Mouse (Mus musculus) forebrain, embryonic 13.5 days (tissue): Measurements from ENCODE around the gene Fam3c. TPM values are rescaled to one million over a fixed set of nuclear protein-coding genes. Genes with fewer than 3 reads are reported as not detected.
"Not testable (repeated sequence)": the region's sequence is repeated elsewhere in the genome, so short reads cannot be mapped to it uniquely, and the experiment has no call there.

Experiments used
- ATAC-seq: fragments of 200-750 bp; cut with Nextera tagmentation; 2 replicates; pipeline ENCODE4 v1.8.0; 2017
- H3K27ac ChIP-seq: fragments of 300-500 bp; sonication (generic); 2 replicates; pipeline ENCODE4 v1.5.1; 2015; ENCODE audit warnings: inconsistent platforms, mild to moderate bottlenecking, moderate library complexity
- H3K27me3 ChIP-seq: fragments of 300-500 bp; sonication (generic); 2 replicates; pipeline ENCODE4 v1.6.1; 2015; ENCODE audit warnings: mild to moderate bottlenecking, inconsistent platforms
- H3K36me3 ChIP-seq: fragments of 300-500 bp; sonication (generic); 2 replicates; pipeline ENCODE4 v1.6.1; 2015; ENCODE audit warnings: mild to moderate bottlenecking, inconsistent platforms; ENCODE audit not compliant: poor library complexity, severe bottlenecking
- H3K4me1 ChIP-seq: fragments of 300-500 bp; sonication (generic); 2 replicates; pipeline ENCODE4 v1.6.1; 2015; ENCODE audit warnings: inconsistent platforms
- H3K4me2 ChIP-seq: fragments of 300-500 bp; sonication (generic); 2 replicates; pipeline ENCODE4 v1.6.1; 2015; ENCODE audit warnings: inconsistent platforms, mild to moderate bottlenecking, moderate library complexity
- H3K4me3 ChIP-seq: fragments of 300-500 bp; sonication (generic); 2 replicates; pipeline ENCODE4 v1.5.1; 2015; ENCODE audit warnings: mild to moderate bottlenecking, inconsistent platforms
- H3K9ac ChIP-seq: fragments of 300-500 bp; sonication (generic); 2 replicates; pipeline ENCODE4 v1.6.1; 2015; ENCODE audit warnings: mild to moderate bottlenecking, inconsistent platforms
- H3K9me3 ChIP-seq: fragments of 300-500 bp; sonication (generic); replicated peaks from 2 replicates; pipeline ENCODE4 v1.6.1; 2016; ENCODE audit warnings: inconsistent platforms
- whole genome bisulfite sequencing: fragments of 180-500 bp; shearing (Covaris S2); methylation state at CpG from one replicate; pipeline ENCODE4 v1.1.7; 2015; 5-methylcytosine and 5-hydroxymethylcytosine counted together
- polyA plus RNA-seq: library from polyadenylated mRNA; unstranded; fragments of >200 nt; fragmentation: Nextera tagmentation; extraction: Ambion mirVana; gene quantifications from 2 replicates; pipeline ENCODE4 v1.2.1, GENCODE M21; 2015

The Fam3c gene
- polyA plus RNA-seq, 1 experiment from 2014 or later = 32.9 TPM

DNA sequence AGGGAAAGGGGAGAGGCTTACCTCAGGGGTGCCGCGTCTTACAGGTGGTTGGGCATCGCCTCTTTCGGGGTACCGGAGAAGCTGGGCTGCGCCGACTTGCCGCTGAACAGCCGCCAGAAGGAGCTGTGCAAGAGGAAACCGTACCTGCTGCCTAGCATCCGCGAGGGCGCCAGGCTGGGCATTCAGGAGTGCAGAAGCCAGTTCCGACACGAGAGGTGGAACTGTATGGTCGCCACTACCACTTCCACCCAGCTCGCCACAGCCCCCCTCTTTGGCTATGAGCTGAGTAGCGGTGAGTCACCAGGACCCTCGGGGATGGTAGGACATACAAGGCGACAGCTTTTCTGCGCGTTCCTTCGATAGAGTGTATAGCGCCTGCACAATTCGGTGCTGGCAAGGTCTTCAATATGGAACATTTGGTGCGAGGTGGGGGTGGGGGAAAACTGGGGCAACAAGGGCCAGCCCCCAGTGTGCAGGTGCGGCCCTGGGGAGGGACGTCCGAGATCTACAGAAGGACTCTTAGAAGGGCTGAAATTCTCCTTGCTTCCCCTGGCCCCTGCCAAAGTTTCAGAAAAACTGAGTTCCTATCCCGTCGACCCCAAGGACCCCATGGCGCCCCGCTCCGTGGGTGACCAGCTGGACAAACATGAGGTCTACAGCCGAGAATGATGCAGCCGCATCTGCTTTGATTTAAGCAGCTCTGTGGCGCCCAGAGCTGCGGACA lies 67.1 kb downstream of the Fam3c start:
- H3K9ac ChIP-seq = no peak overlapping the region; the same call in 1 of the 2 replicates
- peak overlapping the region; percentile 46 for H3K4me3 ChIP-seq
- no peak overlapping the region for H3K27ac ChIP-seq
- no peaks in the 10 kb centered on the region for H3K36me3 ChIP-seq
- peaks cover 57% of the 10 kb centered on the region for H3K27me3 ChIP-seq
- no peaks in the 10 kb centered on the region for H3K9me3 ChIP-seq
- peaks cover 21% of the 10 kb centered on the region for H3K4me1 ChIP-seq
- peak overlapping the region; percentile 92 for H3K4me2 ChIP-seq
- ATAC-seq = peak; percentile 80
- under 1% methylated on average over 38 of the region's 38 CpGs for WGBS

DNA sequence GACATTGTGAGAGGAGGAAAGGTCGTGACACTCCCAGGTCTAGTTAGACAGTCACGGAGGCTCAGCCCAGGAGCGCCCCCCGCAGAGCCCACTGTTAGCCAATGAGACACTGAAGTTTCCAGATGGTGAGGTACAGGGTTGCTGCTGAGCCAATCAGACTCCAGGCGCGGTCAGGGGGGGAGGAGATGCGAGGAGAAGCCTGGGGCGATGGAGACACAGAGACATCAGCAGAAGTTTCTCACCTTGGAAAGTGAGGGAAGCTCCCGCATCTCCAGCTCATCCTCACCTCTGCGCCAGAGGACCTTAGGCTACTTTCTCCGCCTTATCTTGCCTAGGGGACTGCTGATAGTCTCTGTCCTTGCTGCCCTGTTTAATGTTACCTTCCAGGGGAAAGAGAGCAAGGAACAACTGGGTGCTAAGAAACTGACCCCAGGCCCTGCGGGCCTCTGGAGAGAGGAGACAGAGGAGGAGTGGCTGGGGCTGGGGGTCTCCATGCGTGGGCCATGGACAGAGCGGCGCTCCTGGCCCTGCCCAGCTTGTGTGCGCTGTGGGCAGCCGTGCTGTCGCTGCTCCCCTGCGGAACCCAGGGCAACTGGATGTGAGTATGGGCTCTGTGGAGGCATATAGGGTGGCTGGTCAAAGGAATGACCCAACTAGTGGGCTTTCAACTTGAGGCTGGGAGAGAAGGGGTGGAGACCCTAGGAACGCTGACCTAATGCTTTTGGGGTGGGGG lies 67.9 kb downstream of the Fam3c start, which contains the start of gene Wnt16:
Gene Wnt16 (plus strand): TSS at position 224 of the 733 bp plus-strand sequence.
- Histone ChIP-seq H3K4me1 (peaks cover 21% of the 10 kb centered on the region), H3K27me3 (peaks cover 52% of the 10 kb centered on the region), H3K9me3 (no peaks in the 10 kb centered on the region), H3K27ac (no peak within 1 kb of the TSS), H3K36me3 (no peaks in the 10 kb centered on the region), H3K4me3 (peak within 1 kb of the TSS; percentile 46), H3K9ac (no peak within 1 kb of the TSS; the same call in 1 of the 2 replicates), H3K4me2 (peak within 1 kb of the TSS; percentile 92)
- 1% methylated on average over 20 of the region's 20 CpGs for WGBS
- ATAC-seq = peak; percentile 67

DNA sequence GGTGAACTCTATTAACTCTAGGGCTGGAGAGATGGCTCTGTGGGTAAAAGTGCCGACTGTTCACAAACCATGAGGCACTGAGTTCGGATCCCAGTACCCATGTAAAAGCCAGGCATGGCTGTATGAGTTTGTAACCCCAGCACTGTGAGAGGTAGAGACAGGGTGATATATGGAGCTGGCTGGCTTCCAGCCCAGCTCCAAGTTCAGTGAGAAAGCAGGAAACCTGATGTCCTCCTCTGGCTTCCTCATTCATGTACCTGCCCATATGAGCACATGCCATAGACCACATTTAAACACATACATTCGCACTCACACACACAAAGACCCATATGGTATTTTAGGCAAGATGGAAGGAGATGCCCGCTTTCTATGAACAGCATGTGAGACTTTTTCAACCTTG lies 73.6 kb downstream of the Fam3c start:
- H3K9me3 ChIP-seq = no peaks in the 10 kb centered on the region
- no peak overlapping the region for H3K9ac ChIP-seq
- no peaks in the 10 kb centered on the region for H3K36me3 ChIP-seq
- no peak overlapping the region for H3K4me2 ChIP-seq
- H3K4me3 ChIP-seq = no peak overlapping the region
- H3K27me3 ChIP-seq = peaks cover 10% of the 10 kb centered on the region; the same call in 1 of the 2 replicates
- H3K4me1 ChIP-seq = 0 out of 2 replicates have a peak, but pooled peaks cover 4% of the 10 kb centered on the region
- 88% methylated on average over 4 of the region's 4 CpGs for WGBS
- H3K27ac ChIP-seq = no peak overlapping the region
- ATAC-seq = no peak

DNA sequence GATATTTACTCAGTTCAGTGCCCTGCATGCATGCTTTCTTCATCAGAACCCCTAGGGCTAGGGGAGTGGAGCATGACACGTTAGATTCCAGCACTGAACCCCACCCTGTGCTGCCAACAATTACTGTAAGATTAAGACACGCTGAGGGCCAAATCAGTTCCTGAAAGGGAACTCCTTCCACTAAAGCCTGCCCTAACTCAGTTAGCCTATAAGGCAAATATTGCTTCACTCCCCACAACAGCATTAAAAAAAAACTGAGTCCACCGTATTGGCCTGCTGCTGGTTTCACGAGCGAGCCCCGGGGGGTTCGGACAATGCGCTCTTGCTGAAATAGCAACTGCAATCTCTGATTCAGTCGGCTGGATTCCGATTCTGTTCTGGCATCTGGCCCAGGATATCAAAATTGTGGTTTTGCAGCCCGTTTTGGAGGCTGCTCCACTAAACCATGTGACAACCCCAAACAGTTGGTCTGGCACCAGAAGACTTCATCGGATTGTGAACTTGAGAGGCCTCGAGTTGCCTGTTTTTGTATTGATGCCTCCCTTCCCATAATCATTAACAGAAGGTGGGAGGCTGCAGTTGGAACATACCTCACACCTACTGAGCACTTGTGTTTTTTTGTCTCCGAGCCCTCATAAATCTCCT lies 75.7 kb downstream of the Fam3c start:
- no peak overlapping the region for H3K27ac ChIP-seq
- H3K4me3 ChIP-seq = no peak overlapping the region
- H3K9ac ChIP-seq = no peak overlapping the region
- 0 out of 2 replicates have a peak, but pooled peaks cover 4% of the 10 kb centered on the region for H3K4me1 ChIP-seq
- H3K4me2 ChIP-seq = no peak overlapping the region
- no peaks in the 10 kb centered on the region for H3K27me3 ChIP-seq
- 0 out of 2 replicates have a peak, but pooled peaks have one; percentile 27 for ATAC-seq
- H3K36me3 ChIP-seq = no peaks in the 10 kb centered on the region
- WGBS = 63% methylated on average over 14 of the region's 14 CpGs
- H3K9me3 ChIP-seq = no peaks in the 10 kb centered on the region

DNA sequence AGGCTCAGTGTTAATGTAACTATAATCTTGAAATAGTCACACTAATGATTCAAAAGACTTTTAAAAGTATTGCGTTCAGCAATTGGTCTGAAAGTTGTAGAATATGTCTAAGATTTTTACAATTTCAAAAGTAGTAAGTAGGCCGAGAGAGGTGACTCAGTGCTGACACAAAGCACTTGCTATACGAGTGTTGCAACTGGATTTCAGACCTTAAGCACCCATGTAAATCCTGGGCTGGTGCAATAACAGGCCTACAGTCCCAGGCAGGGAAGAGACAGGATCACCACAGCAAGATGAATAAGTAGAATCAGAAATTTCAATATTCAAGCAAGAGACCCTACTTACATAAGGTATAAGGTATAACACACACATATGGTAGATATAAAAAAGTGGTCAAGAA lies 78.1 kb downstream of the Fam3c start:
- 94% methylated on average over 3 of the region's 3 CpGs for WGBS
- Histone ChIP-seq H3K9me3 (no peaks in the 10 kb centered on the region), H3K4me3 (no peak overlapping the region), H3K4me2 (no peak overlapping the region), H3K27me3 (no peaks in the 10 kb centered on the region), H3K27ac (no peak overlapping the region), H3K4me1 (0 out of 2 replicates have a peak, but pooled peaks cover 4% of the 10 kb centered on the region), H3K36me3 (no peaks in the 10 kb centered on the region), H3K9ac (no peak overlapping the region)
- ATAC-seq = no peak

DNA sequence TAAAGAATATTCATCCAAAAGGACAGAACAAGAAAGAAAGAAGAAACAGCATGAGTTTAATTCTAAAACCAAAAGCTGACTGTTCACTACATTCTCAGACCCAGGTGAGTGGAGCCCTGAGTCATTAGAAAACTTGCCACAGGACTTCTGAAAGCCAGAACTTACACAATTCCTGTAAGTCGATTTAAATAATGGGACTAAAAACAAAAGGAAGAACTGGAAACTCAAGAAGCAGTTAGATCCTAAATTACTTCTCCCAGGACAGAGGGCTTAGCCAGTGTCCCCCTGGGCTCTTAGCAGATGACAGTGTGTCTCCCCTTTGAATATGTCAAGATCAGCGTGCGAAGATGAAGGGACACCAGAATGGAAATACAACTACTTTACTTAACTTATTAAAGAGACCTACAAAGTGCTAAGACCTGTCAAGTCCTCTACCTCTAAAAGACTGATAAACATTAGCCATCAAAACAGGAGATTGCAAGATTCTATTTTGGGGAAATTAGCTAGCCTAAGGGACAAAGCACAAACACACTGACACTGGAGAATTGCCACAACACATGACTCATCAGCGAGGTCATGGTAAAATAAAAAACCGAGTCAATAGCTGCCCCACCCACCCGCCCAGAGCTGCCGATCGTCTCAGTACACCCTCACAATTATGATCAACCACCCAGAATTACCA lies 86.1 kb downstream of the Fam3c start:
- no peak overlapping the region for H3K4me2 ChIP-seq
- H3K27me3 ChIP-seq = no peaks in the 10 kb centered on the region
- no peak overlapping the region for H3K27ac ChIP-seq
- no peak overlapping the region for H3K9ac ChIP-seq
- WGBS = 67% methylated on average over 8 of the region's 8 CpGs
- no peak overlapping the region for H3K4me3 ChIP-seq
- no peaks in the 10 kb centered on the region for H3K9me3 ChIP-seq
- H3K4me1 ChIP-seq = no peaks in the 10 kb centered on the region
- H3K36me3 ChIP-seq = no peaks in the 10 kb centered on the region
- no peak for ATAC-seq

DNA sequence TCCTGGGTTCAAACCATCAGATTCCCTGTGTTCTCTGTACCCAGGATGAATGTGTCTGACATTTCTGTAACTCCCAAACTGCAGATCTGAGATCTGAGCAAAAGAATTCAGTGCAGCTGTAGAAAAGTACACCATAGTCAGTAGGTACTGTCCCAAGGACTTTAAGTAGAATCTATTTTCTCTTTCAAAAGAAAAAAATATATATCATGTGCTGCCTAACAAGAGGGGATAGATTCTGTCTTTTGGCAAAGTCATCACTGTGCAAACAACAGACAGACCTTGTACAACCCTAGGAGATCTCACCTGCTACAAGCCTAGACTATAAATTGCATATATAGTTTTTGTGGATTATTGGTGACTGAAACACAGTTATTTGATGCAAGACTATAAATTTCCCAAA lies 87.4 kb downstream of the Fam3c start:
- Histone ChIP-seq H3K27me3 (no peaks in the 10 kb centered on the region), H3K4me2 (no peak overlapping the region), H3K4me3 (no peak overlapping the region), H3K9ac (no peak overlapping the region), H3K4me1 (no peaks in the 10 kb centered on the region), H3K9me3 (no peaks in the 10 kb centered on the region), H3K27ac (no peak overlapping the region), H3K36me3 (no peaks in the 10 kb centered on the region)
- no peak for ATAC-seq

DNA sequence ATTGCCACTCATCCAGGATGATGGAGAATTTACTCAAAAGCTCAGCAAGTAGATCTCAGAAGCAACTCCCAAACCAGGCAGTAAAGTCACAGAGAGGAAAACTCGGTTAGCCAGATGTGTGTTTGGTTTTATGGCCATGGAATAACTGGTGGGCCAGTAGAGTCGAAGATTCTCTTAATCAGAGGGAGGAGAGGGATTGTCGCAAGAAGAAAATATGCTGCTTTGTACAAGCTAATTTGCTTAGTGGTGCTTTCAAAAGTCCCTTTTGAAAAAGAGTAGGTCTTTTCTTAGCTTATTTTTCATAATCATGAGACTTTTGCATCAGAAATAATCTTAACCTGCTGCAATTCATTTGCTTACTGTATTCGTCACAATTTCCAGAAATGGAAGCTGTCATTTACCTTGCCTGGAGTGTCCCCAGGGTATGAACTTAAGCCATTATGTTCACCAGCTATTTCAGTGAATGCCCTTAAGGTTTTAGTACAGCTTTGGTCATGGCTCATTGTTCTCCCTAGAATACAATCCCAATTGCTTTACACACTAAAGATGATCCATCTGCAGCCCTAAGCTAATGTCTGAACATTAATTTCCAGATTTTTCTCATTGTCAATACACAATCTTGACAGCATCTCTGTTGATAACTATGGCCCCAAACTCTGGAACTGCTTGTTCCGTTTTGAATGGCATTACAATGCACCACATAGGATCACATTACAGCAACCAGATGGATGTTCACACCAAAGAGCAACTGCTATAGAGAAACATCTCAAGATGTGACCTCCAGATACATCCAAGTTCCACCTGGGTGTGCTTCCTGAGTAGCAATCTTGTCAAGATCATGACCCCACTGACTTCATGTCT lies 88.0 kb downstream of the Fam3c start:
- no peak overlapping the region for H3K9ac ChIP-seq
- no peak overlapping the region for H3K4me2 ChIP-seq
- H3K27me3 ChIP-seq = no peaks in the 10 kb centered on the region
- no peaks in the 10 kb centered on the region for H3K9me3 ChIP-seq
- H3K27ac ChIP-seq = no peak overlapping the region
- H3K4me3 ChIP-seq = no peak overlapping the region
- no peak for ATAC-seq
- H3K36me3 ChIP-seq = no peaks in the 10 kb centered on the region
- 80% methylated on average over 5 of the region's 5 CpGs for WGBS
- no peaks in the 10 kb centered on the region for H3K4me1 ChIP-seq

DNA sequence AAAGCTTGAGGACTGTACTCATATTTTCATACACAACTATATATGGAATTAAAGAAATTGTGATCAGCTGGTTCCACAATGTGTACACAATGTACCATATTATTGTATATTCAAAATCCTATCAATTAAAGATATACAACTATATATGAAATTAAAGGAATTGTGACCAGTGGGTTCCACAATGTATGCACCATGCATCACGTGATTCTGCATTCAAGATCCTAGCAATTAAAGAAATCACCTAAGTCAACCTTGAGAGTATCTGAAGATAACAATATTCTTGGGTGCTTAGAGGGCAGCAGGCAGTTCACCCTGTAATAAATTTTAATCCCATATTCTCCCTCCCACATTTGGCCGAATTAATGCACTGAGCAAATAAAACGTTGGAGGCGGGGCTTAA lies 90.0 kb downstream of the Fam3c start:
- 84% methylated on average over 4 of the region's 4 CpGs for WGBS
- Histone ChIP-seq H3K9ac (no peak overlapping the region), H3K27me3 (no peaks in the 10 kb centered on the region), H3K36me3 (no peaks in the 10 kb centered on the region), H3K27ac (no peak overlapping the region), H3K4me2 (no peak overlapping the region), H3K4me1 (no peaks in the 10 kb centered on the region), H3K4me3 (no peak overlapping the region), H3K9me3 (no peaks in the 10 kb centered on the region)
- no peak for ATAC-seq

DNA sequence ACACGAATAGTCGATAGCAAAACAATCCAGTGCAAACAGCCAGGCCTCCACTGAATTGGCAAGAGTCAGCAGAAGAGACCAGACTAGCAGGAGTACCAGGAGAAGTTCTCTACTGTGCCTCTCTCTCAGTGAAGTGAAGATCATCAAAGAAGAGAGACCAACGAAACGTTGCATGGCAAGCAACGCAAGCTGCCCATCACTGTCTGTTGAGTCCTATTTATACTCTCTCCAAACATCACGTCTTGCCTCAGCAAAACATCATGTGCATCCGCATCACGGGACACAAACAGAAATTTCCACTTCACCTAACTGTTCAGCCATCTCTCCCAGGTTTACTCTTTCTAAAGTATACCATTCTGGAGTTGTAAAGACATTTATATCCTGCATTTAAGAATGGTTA lies 91.9 kb downstream of the Fam3c start:
- H3K4me2 ChIP-seq, H3K36me3 ChIP-seq, H3K9ac ChIP-seq, ATAC-seq, H3K4me3 ChIP-seq, H3K27me3 ChIP-seq, H3K27ac ChIP-seq, H3K4me1 ChIP-seq, H3K9me3 ChIP-seq: not testable (repeated sequence)
- 93% methylated on average over 8 of the region's 8 CpGs for WGBS

DNA sequence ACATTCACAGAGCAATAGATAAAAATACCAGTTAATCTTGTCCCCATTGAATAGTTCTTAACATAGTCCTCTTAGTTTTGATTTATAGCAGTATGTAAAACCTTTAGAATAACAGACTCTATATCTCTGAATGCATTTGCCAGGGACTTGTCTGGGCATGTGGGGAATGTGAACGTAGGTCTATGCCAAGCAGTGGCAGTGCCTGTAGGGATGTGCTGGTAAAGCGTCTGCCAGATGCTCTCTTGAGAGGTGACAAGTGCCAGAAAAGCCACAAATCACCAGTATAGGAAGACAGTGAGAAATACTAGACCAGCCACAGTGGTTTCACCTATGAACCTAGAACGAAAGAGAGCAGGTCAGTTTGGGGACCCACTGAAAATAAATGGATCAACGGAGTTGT lies 93.5 kb downstream of the Fam3c start:
- Histone ChIP-seq H3K36me3 (no peaks in the 10 kb centered on the region), H3K9me3 (no peaks in the 10 kb centered on the region), H3K9ac (no peak overlapping the region), H3K4me1 (no peaks in the 10 kb centered on the region), H3K27ac (no peak overlapping the region), H3K4me3 (no peak overlapping the region), H3K27me3 (no peaks in the 10 kb centered on the region), H3K4me2 (no peak overlapping the region)
- no peak for ATAC-seq
- 75% methylated on average over 4 of the region's 4 CpGs for WGBS
